Mouse (Mus musculus) neural tube, embryonic 13.5 days (tissue): Measurements from ENCODE around the gene Wwc1. TPM values are rescaled to one million over a fixed set of nuclear protein-coding genes. Genes with fewer than 3 reads are reported as not detected.

Experiments used
- ATAC-seq: fragments of 200-750 bp; cut with Nextera tagmentation; 2 replicates; pipeline ENCODE4 v1.8.0; 2017; ENCODE audit warnings: low read depth, mild to moderate bottlenecking, moderate TSS enrichment, moderate library complexity
- H3K27ac ChIP-seq: fragments of 300-500 bp; sonication (generic); replicated peaks from 2 replicates; pipeline ENCODE4 v1.5.1; 2015; ENCODE audit warnings: moderate library complexity, mild to moderate bottlenecking, inconsistent platforms
- H3K27me3 ChIP-seq: fragments of 300-500 bp; sonication (generic); 2 replicates; pipeline ENCODE4 v1.6.1; 2015; ENCODE audit warnings: mild to moderate bottlenecking, inconsistent platforms
- H3K36me3 ChIP-seq: fragments of 300-500 bp; sonication (generic); 2 replicates; pipeline ENCODE4 v1.6.1; 2015; ENCODE audit warnings: mild to moderate bottlenecking, inconsistent platforms
- H3K4me1 ChIP-seq: fragments of 300-500 bp; sonication (generic); replicated peaks from 2 replicates; pipeline ENCODE4 v1.6.1; 2015; ENCODE audit warnings: inconsistent platforms
- H3K4me2 ChIP-seq: fragments of 300-500 bp; sonication (generic); 2 replicates; pipeline ENCODE4 v1.6.1; 2015; ENCODE audit warnings: inconsistent platforms, mild to moderate bottlenecking, moderate library complexity
- H3K4me3 ChIP-seq: fragments of 300-500 bp; sonication (generic); 2 replicates; pipeline ENCODE4 v1.5.1; 2015; ENCODE audit warnings: mild to moderate bottlenecking, inconsistent platforms
- H3K9ac ChIP-seq: fragments of 300-500 bp; sonication (generic); 2 replicates; pipeline ENCODE4 v1.6.1; 2015; ENCODE audit warnings: moderate library complexity, mild to moderate bottlenecking, inconsistent platforms
- H3K9me3 ChIP-seq: fragments of 300-500 bp; sonication (generic); 2 replicates; pipeline ENCODE4 v1.6.1; 2016; ENCODE audit warnings: inconsistent platforms
- WGBS: fragments of 180-500 bp; shearing (Covaris S2); methylation state at CpG from one replicate; pipeline ENCODE4 v1.1.7; 2015; 5-methylcytosine and 5-hydroxymethylcytosine counted together
- polyA plus RNA-seq: library from polyadenylated mRNA; unstranded; fragments of >200 nt; fragmentation: Nextera tagmentation; extraction: Ambion mirVana; gene quantifications from 2 replicates; pipeline ENCODE4 v1.2.1, GENCODE M21; 2015

Gene Wwc1
- polyA plus RNA-seq, 1 experiment from 2014 or later: 6.3 TPM

DNA sequence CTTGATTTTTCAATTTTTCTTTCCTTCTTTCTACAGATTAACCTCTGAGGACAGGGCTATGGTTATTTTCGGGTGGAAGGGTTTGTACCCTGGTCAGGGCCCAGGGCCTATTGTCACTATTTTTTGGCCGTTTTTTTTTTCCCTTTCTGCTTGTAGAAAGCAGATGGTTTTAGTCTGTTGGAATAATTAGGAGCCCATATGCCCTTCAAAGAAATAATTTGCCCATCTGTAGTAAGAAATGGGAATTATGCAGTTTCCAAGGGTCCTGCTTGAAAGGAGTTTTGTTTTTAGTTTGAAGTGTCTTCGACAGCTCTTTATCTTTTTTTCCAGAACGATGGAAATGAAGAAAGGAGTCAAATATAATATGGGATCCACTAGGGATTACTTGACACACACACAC lies 9.6 kb upstream of the Wwc1 start:
- no peaks in the 10 kb centered on the region for H3K36me3 ChIP-seq
- peaks cover 11% of the 10 kb centered on the region for H3K4me1 ChIP-seq
- no peak overlapping the region for H3K4me2 ChIP-seq
- ATAC-seq: no peak
- H3K9ac ChIP-seq: no peak overlapping the region
- no peaks in the 10 kb centered on the region for H3K9me3 ChIP-seq
- no peak overlapping the region for H3K4me3 ChIP-seq
- no peak overlapping the region for H3K27ac ChIP-seq
- WGBS: 64% methylated on average over 4 of the region's 4 CpGs
- H3K27me3 ChIP-seq: peaks cover 3% of the 10 kb centered on the region; the same call in 1 of the 2 replicates

DNA sequence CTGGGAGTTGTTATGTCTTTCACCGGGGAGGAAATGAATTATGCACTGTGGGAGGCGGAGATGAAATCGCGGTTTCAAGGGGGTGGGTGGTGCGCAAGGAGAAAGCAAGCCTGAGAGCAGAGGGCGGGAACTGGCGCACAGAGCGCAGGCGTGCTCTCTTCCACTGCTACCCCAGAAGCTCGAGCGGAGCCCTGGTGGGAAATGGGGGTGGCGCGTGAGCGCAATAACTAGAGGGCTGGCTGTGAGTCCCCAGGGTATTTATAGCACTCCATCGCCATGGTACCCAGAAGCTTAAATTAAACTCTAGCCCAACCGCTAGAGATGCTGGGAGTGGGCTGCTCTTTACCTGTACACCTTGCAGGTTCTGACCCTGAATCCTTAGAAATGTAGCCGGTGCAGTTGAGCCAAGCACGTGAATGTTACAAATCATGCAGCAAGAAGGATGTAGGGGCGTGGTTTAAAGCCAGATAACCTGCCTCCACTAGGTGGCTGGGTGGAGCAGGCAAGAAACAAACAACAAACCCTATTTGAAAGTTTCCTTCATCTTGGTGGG lies 5.6 kb upstream of the Wwc1 start:
- H3K4me2 ChIP-seq: peak overlapping the region; percentile 52
- H3K36me3 ChIP-seq: no peaks in the 10 kb centered on the region
- peaks cover 20% of the 10 kb centered on the region for H3K27me3 ChIP-seq
- H3K4me1 ChIP-seq: peaks cover 11% of the 10 kb centered on the region
- peak overlapping the region; percentile 31 for H3K4me3 ChIP-seq
- H3K9ac ChIP-seq: peak overlapping the region; percentile 55
- H3K27ac ChIP-seq: peak overlapping the region; percentile 20; the same call in 1 of the 2 replicates
- H3K9me3 ChIP-seq: no peaks in the 10 kb centered on the region
- WGBS: under 1% methylated on average over 19 of the region's 19 CpGs
- peak; percentile 84 for ATAC-seq

DNA sequence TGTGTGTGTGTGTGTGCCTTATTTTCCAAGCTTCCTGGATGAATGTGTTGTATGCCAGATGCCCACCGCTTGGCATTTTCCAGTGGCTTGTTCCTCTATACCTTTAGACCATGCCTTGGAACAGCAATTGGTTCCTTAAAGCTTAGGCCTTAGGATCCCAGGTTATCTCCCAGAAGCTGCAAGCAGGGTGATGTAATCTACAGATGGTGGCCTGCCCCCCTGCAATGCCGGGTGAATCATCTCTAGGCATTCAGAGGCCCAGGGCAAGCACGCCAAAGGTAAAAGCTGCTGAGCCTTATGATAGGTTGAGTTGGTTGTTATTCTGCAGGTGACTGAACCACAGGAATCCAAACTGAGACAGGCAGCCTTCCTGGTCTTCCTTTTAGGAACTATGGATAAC lies 2.4 kb upstream of the Wwc1 start:
- H3K27ac ChIP-seq: no peak overlapping the region
- H3K4me1 ChIP-seq: peaks cover 31% of the 10 kb centered on the region
- no peaks in the 10 kb centered on the region for H3K36me3 ChIP-seq
- H3K4me3 ChIP-seq: no peak overlapping the region
- H3K27me3 ChIP-seq: peaks cover 30% of the 10 kb centered on the region
- H3K4me2 ChIP-seq: no peak overlapping the region
- 81% methylated on average over 3 of the region's 3 CpGs for WGBS
- H3K9me3 ChIP-seq: no peaks in the 10 kb centered on the region
- ATAC-seq: no peak
- no peak overlapping the region for H3K9ac ChIP-seq

DNA sequence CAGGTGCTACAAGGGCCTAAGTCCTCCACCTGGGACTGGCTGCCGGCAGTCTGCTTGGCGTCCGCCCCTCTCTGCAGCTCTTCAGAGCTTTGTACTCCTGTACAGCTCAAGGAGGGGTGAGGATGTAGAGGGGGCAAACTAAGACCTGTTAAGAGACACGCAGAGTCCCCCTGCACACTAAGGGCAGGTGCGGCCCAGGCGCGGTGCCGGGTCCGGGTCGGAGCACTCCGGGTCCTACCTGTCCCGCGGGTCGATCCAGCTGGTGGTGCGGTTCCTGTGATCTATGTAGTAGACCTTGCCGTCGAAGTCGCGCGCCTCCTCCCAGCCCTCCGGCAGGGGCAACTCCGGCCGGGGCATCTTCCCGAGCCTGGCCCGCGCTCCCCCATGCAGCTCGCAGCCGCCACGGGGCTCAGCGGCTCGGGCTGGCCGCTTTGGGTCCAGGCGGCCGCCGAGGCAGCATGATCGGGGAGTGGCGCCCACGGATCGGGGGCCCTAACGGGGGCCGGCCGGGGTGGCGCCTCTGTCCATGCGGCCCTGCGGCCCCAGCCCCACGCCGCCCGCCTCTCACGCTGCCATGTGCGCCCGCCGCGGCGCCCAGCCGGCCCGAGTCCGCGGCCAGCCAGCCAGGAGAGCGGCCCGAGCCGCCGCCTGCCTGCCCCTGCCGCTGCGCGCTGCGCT lies 455 bp downstream of the Wwc1 start:
- Histone ChIP-seq H3K4me3 (peak overlapping the region; percentile 86), H3K4me1 (peaks cover 45% of the 10 kb centered on the region), H3K36me3 (no peaks in the 10 kb centered on the region), H3K27me3 (peaks cover 26% of the 10 kb centered on the region), H3K9me3 (no peaks in the 10 kb centered on the region), H3K9ac (peak overlapping the region; percentile 85), H3K27ac (peak overlapping the region; percentile 2; the same call in 1 of the 2 replicates), H3K4me2 (peak overlapping the region; percentile 89)
- ATAC-seq: peak; percentile 54
- under 1% methylated on average over 58 of the region's 66 CpGs for WGBS

DNA sequence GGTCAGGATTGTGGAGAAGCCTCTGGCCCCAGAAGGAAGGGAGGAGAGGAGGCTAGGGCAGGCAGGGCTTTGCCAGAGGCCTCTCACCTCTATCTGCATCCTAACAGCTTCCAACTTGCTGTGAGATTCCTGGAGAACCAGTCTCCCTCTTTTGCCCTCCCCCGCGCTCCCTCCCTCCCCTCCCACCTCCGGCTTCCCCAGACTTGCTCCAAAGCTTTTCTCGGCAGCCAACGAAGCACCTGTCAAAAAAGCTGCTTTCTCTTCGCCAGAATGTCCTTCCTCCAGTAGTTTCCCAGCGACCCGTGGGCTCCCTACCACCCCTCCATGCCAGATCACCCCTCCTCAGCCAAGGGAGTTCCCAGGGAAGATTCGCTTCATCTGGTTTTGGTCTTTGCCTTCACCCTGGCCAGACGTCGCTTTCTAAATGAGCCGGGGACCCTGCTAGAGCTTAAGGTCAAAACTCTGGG lies 1.0 kb downstream of the Wwc1 start:
- no peaks in the 10 kb centered on the region for H3K36me3 ChIP-seq
- no peak for ATAC-seq
- peaks cover 23% of the 10 kb centered on the region for H3K27me3 ChIP-seq
- peaks cover 50% of the 10 kb centered on the region for H3K4me1 ChIP-seq
- peak overlapping the region; percentile 89 for H3K4me2 ChIP-seq
- 2% methylated on average over 12 of the region's 12 CpGs for WGBS
- peak overlapping the region; percentile 85 for H3K9ac ChIP-seq
- H3K9me3 ChIP-seq: no peaks in the 10 kb centered on the region
- H3K4me3 ChIP-seq: peak overlapping the region; percentile 86
- peak overlapping the region; percentile 2; the same call in 1 of the 2 replicates for H3K27ac ChIP-seq

DNA sequence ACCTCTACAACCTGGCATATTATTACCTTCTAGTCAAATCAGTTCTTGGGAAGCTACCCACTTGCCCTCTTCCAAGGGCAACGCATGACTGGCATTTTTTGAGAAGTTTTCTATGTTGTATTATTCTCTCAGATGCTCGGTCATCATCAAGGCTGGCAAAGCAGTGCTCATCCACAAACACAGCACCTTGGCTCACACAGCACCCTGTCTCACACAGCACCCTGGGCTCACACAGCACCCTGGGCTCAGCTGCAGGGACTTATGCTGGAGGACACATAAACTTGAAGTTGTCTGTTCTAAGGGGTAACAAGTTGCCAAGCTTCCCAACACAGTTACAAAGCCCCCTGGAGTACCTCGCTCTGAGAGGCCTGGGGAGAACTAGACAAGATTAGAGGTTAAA lies 2.5 kb downstream of the Wwc1 start:
- peak overlapping the region; percentile 89 for H3K4me2 ChIP-seq
- peaks cover 65% of the 10 kb centered on the region for H3K4me1 ChIP-seq
- H3K27me3 ChIP-seq: peaks cover 18% of the 10 kb centered on the region
- no peaks in the 10 kb centered on the region for H3K36me3 ChIP-seq
- 0 out of 2 replicates have a peak overlapping the region, but pooled peaks have one; percentile 71 for H3K27ac ChIP-seq
- H3K9me3 ChIP-seq: no peaks in the 10 kb centered on the region
- no peak for ATAC-seq
- peak overlapping the region; percentile 49; the same call in 1 of the 2 replicates for H3K9ac ChIP-seq
- H3K4me3 ChIP-seq: 0 out of 2 replicates have a peak overlapping the region, but pooled peaks have one; percentile 86
- 95% methylated on average over 3 of the region's 3 CpGs for WGBS

DNA sequence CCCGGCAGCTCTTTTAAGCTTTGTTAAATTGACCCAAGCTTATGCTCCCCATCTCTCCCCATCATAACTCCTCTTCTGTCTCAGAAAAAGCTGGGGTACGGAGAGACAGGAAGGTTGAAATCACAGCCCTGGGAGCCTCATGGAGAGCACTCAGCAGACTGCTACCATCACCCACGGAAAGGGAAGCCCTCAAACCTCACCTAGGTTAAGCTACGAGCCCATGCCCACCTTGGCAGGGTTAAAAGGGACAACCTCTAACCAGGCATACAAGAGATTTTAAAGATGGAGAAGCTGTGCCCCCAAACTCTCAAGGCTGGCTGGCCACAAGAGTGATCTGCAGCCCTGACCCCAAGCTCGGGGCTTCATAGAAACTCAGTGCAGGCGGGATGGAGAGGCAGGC lies 3.2 kb downstream of the Wwc1 start:
- no peak for ATAC-seq
- Histone ChIP-seq H3K9ac (no peak overlapping the region; the same call in 1 of the 2 replicates), H3K4me3 (no peak overlapping the region), H3K27me3 (peaks cover 18% of the 10 kb centered on the region), H3K4me2 (peak overlapping the region; percentile 89), H3K27ac (peak overlapping the region; percentile 71), H3K4me1 (peaks cover 72% of the 10 kb centered on the region), H3K9me3 (no peaks in the 10 kb centered on the region), H3K36me3 (no peaks in the 10 kb centered on the region)
- WGBS: 64% methylated on average over 6 of the region's 6 CpGs

DNA sequence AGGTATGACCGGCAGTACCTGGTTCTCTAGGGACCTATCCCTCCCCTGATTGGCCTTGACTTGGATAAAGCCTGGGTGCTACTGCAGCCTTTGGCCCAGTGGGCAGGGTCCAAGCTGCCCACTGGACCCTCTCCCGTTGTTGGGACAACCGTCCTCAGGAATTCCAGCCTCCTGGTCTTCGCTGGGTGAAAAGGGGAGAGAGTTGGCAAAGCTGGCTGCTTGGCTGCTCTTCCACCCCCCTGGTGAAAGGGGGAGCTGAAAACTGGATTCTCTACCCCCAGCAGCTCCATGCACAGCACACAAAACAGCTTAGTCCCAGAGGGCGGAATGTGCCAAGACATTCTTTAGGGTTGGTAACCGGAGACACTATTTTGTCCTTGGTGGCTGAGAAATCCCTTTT lies 3.8 kb downstream of the Wwc1 start:
- H3K4me3 ChIP-seq: no peak overlapping the region
- no peaks in the 10 kb centered on the region for H3K36me3 ChIP-seq
- peaks cover 12% of the 10 kb centered on the region for H3K27me3 ChIP-seq
- no peak overlapping the region for H3K4me2 ChIP-seq
- WGBS: 35% methylated on average over 6 of the region's 6 CpGs
- H3K9ac ChIP-seq: no peak overlapping the region
- ATAC-seq: peak; percentile 49
- H3K27ac ChIP-seq: peak overlapping the region; percentile 52; the same call in 1 of the 2 replicates
- H3K4me1 ChIP-seq: peaks cover 78% of the 10 kb centered on the region
- H3K9me3 ChIP-seq: no peaks in the 10 kb centered on the region

DNA sequence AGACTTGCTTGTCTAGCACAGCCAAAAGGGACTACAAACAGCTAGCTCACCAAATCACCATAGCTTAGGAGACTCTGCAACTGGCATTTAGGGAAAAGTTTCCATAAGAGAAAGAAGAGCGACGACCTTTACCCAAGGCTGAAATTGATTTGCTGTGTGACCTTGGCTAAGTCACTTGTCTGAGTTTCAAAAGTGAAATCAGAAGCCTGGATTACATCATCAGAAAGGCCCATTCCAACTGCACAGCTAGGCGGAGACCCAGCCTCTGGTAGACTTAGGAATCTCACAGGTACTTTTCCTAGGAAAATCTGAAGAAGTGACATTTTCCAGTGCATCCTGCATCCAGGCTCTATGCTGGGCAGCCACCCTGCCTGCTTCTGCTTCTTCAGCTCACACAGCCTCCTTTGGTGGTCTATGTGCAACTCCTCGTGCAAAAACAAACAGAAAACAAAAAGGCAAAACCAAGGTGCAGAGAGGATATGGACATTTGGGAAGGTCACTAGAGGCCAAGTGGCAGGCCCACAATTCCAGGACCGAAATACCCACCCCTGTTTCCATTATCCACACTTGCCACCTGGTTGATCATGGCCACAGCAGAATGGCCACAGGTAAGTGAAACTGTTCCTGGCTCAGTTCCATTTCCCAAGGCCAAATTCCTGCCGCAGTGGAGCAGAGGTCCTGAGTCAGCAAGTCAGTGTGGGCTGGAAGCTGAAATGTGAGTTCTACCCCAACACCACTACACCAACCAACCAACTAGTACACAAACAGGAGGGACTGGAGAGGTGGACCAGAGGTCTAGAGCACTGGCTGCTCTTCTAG lies 5.5 kb downstream of the Wwc1 start:
- 81% methylated on average over 6 of the region's 6 CpGs for WGBS
- ATAC-seq: no peak
- Histone ChIP-seq H3K4me1 (peaks cover 80% of the 10 kb centered on the region), H3K36me3 (no peaks in the 10 kb centered on the region), H3K4me3 (no peak overlapping the region), H3K27me3 (peaks cover 10% of the 10 kb centered on the region), H3K9ac (no peak overlapping the region), H3K9me3 (no peaks in the 10 kb centered on the region), H3K27ac (no peak overlapping the region), H3K4me2 (no peak overlapping the region)

DNA sequence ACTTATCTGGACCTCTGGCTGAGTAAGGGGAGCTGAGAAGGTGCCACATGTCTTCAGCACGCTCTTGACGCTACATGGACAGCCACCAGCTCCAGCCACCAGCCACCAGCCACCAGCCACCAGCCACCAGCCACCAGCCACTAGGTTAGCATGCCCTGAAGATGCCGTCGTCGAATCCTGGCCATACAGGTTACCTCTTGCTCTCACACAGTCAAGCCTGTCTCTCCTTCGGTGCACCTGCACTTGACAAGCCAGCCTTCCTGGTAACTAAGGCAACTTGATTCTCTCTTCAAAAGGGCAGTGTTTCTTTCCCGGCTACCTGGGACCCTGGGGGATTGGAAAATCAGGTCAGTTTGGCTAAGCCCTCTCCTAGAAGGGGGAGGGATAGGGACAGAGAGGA lies 7.2 kb downstream of the Wwc1 start:
- Histone ChIP-seq H3K36me3 (no peaks in the 10 kb centered on the region), H3K4me2 (0 out of 2 replicates have a peak overlapping the region, but pooled peaks have one; percentile 27), H3K27me3 (peaks cover 3% of the 10 kb centered on the region), H3K9ac (no peak overlapping the region), H3K27ac (peak overlapping the region; percentile 65), H3K9me3 (no peaks in the 10 kb centered on the region), H3K4me1 (peaks cover 66% of the 10 kb centered on the region), H3K4me3 (no peak overlapping the region)
- 56% methylated on average over 7 of the region's 7 CpGs for WGBS
- ATAC-seq: no peak

DNA sequence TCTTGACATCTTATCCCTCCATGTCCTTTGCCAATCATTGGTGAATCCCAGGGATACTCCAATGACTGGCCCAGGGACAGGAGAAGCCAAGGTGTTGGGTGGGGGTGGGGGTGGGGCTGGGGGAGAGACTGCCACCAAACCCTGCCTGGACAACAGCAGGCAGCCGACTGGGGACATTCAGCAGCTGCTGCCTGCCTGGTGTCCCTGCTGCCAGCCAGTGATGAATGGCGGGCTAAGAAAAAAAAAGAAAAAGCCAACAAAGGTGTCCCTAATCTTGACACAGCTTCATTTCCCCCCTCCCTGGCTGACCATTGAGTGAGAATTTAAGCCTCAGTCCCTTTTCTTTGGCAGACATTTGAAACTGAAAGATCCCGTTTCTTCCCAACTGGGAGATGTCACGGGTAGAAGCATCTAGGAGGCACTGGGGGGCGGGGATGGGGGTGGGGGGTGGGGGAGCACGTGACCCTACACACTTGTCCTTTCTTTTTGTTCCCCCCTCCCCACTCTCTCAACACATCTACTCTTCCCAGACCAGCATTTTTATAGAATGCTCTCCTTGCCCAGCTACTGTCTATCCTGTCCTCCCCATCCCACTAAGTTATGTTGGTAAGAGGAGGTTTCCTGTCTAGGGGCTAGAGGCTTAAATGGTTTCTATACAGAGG lies 7.9 kb downstream of the Wwc1 start:
- 2% methylated on average over 6 of the region's 6 CpGs for WGBS
- peak; percentile 40; the same call in 1 of the 2 replicates for ATAC-seq
- no peaks in the 10 kb centered on the region for H3K36me3 ChIP-seq
- H3K9me3 ChIP-seq: no peaks in the 10 kb centered on the region
- H3K9ac ChIP-seq: peak overlapping the region; percentile 46; the same call in 1 of the 2 replicates
- H3K4me3 ChIP-seq: no peak overlapping the region
- H3K27me3 ChIP-seq: no peaks in the 10 kb centered on the region
- peak overlapping the region; percentile 27 for H3K4me2 ChIP-seq
- H3K4me1 ChIP-seq: peaks cover 61% of the 10 kb centered on the region
- H3K27ac ChIP-seq: peak overlapping the region; percentile 65
